Mouse (Mus musculus) ES-E14 (cell line): ENCODE data around the gene Setmar. TPM values are rescaled to one million over a fixed set of nuclear protein-coding genes. Genes with fewer than 3 reads are reported as not detected.

ENCODE experiments used
- DNase-seq: peaks from one replicate; pipeline ENCODE4 v3.0.0-alpha.2; 2013; ENCODE audit warnings: low read depth, low spot score
- H3K27ac ChIP-seq: 2 replicates; pipeline ENCODE4 v1.5.1; 2012; ENCODE audit warnings: low read depth, mild to moderate bottlenecking, low read length, moderate library complexity, mixed read lengths; ENCODE audit not compliant: poor library complexity, insufficient read depth, severe bottlenecking
- H3K36me3 ChIP-seq: 2 replicates; pipeline ENCODE4 v1.6.1; 2012; ENCODE audit warnings: mild to moderate bottlenecking, low read length, moderate library complexity, mixed read lengths; ENCODE audit not compliant: control insufficient read depth, poor library complexity, insufficient read depth, severe bottlenecking
- H3K4me1 ChIP-seq, 2 experiments: fragments of 150-350 bp in 1 of 2; sonication (generic) in 1 of 2; 2 replicates each; pipeline ENCODE4 v1.6.1; 2012; ENCODE audit warnings: low read length in 2 of 2, mild to moderate bottlenecking in 1 of 2, mixed read lengths in 1 of 2; ENCODE audit not compliant: control insufficient read depth in 2 of 2, insufficient read depth in 2 of 2, poor library complexity in 1 of 2
- H3K4me3 ChIP-seq, 2 experiments: fragments of 150-350 bp in 1 of 2; sonication (generic) in 1 of 2; 2 replicates each; pipeline ENCODE4 v1.5.1; 2012; ENCODE audit warnings: low read length in 2 of 2, low read depth in 1 of 2, mild to moderate bottlenecking in 1 of 2, mixed read lengths in 1 of 2; ENCODE audit not compliant: insufficient read depth in 1 of 2, poor library complexity in 1 of 2, severe bottlenecking in 1 of 2
- H3K9ac ChIP-seq: 2 replicates; pipeline ENCODE4 v1.6.1; 2012; ENCODE audit warnings: low read depth, mild to moderate bottlenecking, low read length, mixed read lengths; ENCODE audit not compliant: poor library complexity, insufficient read depth, severe bottlenecking
- H3K9me3 ChIP-seq: fragments of 150-350 bp; sonication (generic); 2 replicates; pipeline ENCODE4 v1.6.1; 2012; ENCODE audit warnings: low read depth, mild to moderate bottlenecking, low read length; ENCODE audit not compliant: control insufficient read depth, insufficient read depth
- CHD2 ChIP-seq: IDR thresholded peaks from 2 replicates; pipeline ENCODE4 v1.6.1; 2014; ENCODE audit warnings: mild to moderate bottlenecking, low read depth, low read length, inconsistent platforms
- HCFC1 ChIP-seq: IDR thresholded peaks from 2 replicates; pipeline ENCODE4 v1.6.1; 2012; ENCODE audit warnings: low read length, inconsistent platforms, borderline replicate concordance; ENCODE audit not compliant: insufficient read depth
- MAFK ChIP-seq: IDR thresholded peaks from 2 replicates; pipeline ENCODE4 v1.6.1; 2014; ENCODE audit warnings: mild to moderate bottlenecking, low read depth, low read length, inconsistent platforms; ENCODE audit not compliant: insufficient read depth
- ZC3H11A ChIP-seq: IDR thresholded peaks from 2 replicates; pipeline ENCODE4 v1.6.1; 2012; ENCODE audit warnings: low read depth, mild to moderate bottlenecking, inconsistent platforms, low read length, borderline replicate concordance
- ZNF384 ChIP-seq: IDR thresholded peaks from 2 replicates; pipeline ENCODE4 v1.6.1; 2012; ENCODE audit warnings: low read depth, low read length, inconsistent platforms
- in situ Hi-C, 2 experiments: fragments of 600-800 bp; cut with MboI; formaldehyde crosslinking; loops; one replicate each; pipeline ENCODE4 v1.15.1; 2025; ENCODE audit warnings: low sequenced_read_pairs in 2 of 2, inconsistent platforms in 1 of 2; ENCODE audit not compliant: unreplicated experiment in 2 of 2
- total RNA-seq: library from RNA; depleted of rRNA; stranded (reverse); fragments of 300-350 nt; gene quantifications from 2 replicates; pipeline ENCODE4 v1.2.3, GENCODE M21; 2012

The Setmar gene
- total RNA-seq, 1 experiment = 3.3 TPM

DNA sequence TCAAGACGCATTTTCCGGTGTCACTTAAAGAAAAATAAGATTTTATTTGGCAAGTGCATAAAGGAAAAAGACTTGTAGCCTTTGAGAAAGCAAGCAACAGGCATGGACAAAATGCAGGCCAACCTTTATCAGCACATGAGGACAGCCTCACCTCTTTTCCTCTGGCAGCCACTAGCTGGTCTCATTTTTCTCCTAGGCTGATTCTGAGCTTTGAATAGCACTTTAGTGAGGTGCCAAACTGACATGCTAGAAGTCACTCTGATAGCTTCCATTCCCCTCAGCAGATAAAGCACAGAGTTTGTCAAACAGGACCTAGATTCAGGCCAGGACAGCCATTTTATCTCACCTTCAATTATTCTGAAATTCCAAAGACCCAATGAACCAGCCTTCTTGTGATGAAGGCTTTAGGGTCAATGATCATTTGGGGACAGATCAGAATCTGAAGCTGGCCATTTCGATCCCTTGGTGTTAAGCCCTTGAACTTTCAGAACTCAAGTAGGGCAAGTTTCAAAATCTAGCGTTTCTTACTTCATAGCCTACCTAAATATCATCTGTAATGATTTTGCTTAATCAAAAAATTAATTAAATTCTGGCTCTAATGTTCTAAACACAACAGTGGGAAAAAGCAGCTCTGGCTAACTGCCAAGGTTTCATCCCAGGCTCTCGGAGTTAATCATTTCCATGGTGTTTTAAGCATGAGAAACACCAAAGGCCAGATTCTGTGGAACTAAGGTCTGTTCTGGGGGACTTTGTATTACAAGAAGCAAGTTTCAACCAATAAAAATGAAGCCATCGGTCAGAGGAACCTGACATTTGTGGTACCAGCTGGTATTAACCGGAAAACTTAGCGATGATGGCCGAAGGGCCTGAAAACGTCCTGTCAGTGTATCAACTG, 37.3 kb downstream of the Setmar start:
- no peak overlapping the region for H3K9ac ChIP-seq
- in situ Hi-C loops = loop anchor here in 1 of 2 experiments (25.0 kb wide), 1 partner anchor 285 kb away; no protein-coding TSS in a partner anchor
- H3K9me3 ChIP-seq = no peaks in the 10 kb centered on the region
- DNase-seq = no peak
- peaks cover 2% of the 10 kb centered on the region in 2 experiments; a peak in 1 of 4 replicates for H3K4me1 ChIP-seq
- H3K4me3 ChIP-seq = no peak overlapping the region
- no peak overlapping the region for H3K27ac ChIP-seq
- no peaks in the 10 kb centered on the region for H3K36me3 ChIP-seq
- TF ChIP-seq HCFC1 (no peak), MAFK (no peak), ZNF384 (no peak), CHD2 (no peak), ZC3H11A (no peak)

DNA sequence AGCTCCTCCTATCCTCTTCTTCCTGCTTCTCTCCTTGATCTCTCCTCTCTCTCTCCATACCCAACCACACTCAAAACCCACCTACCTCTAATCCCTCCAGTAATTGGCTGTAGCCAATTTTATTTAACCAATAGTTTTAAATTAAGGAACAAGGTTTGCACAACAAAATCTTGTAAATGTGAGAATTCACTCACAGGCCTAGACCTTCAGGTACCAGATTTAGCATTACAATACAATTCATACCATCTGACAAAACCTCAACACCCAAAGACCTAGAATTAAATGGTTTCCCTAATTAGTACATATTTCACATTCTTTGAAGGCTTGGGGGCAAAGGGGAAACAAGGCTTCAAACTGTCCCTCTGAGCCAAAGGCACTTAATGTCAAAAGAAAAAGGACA, 42.5 kb downstream of the Setmar start:
- peaks cover 10 to 22% of the 10 kb centered on the region in 2 experiments for H3K4me1 ChIP-seq
- H3K36me3 ChIP-seq = no peaks in the 10 kb centered on the region
- DNase-seq = peak; percentile 50
- no peak overlapping the region for H3K4me3 ChIP-seq
- no peaks in the 10 kb centered on the region for H3K9me3 ChIP-seq
- no peak overlapping the region for H3K9ac ChIP-seq
- TF ChIP-seq CHD2 (peak; percentile 24; the same call in 1 of the 2 replicates), MAFK (no peak), HCFC1 (no peak), ZNF384 (no peak)
- no peak overlapping the region; the same call in 1 of the 2 replicates for H3K27ac ChIP-seq
- in situ Hi-C loops = loop anchor here in 1 of 2 experiments (25.0 kb wide), 1 partner anchor 280 kb away; no protein-coding TSS in a partner anchor

DNA sequence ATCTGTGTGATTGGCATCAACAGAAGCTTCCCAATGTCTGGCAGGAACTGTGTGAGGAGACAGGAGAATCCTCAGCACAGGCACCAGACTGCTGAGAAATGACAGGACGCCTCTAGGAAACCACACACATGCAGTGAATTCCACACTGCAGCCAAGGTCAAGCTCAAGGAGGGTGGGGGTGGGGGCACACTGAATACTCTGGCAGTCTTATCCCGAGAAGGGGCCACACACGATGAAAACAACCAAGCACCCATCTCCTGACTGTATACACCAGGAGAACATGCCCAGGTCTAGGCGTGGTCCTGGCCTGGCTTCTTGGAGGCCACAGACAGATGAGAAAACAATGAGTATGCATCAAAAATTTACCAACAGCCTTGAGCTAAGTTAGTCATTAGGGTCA, 45.5 kb downstream of the Setmar start:
- peak overlapping the region; percentile 49; the same call in 1 of the 2 replicates for H3K27ac ChIP-seq
- in situ Hi-C loops = loop anchor here in 1 of 2 experiments (25.0 kb wide), 1 partner anchor 277 kb away; no protein-coding TSS in a partner anchor

DNA sequence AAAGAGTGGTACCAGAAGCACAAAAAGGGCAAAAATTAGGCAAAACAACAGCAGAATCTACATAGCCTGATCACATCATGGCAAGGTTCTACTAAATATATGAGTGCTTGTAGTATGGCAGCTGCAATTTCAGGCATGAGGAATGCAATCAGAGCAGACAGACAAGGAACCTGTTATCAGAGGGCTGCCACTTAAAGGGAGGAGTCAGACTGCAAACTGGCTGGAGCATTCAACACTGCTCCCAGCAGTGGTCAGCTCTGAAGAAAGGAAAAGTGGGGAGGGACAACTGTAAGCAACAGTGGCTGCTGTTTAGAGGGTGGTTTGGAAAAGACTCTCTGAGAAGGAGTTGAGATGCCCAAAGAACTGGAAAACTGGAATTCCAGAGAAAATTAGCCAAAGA, 46.8 kb downstream of the Setmar start:
- no peak overlapping the region for H3K27ac ChIP-seq
- H3K9ac ChIP-seq = no peak overlapping the region
- no peak for DNase-seq
- in situ Hi-C loops = loop anchor here in 1 of 2 experiments (25.0 kb wide), 1 partner anchor 276 kb away; no protein-coding TSS in a partner anchor
- H3K9me3 ChIP-seq = no peaks in the 10 kb centered on the region
- H3K36me3 ChIP-seq = no peaks in the 10 kb centered on the region
- TF ChIP-seq ZC3H11A = no peak
- TF ChIP-seq HCFC1 = no peak
- TF ChIP-seq CHD2 = no peak
- no peak for TF ChIP-seq ZNF384
- no peak for TF ChIP-seq MAFK
- no peak overlapping the region for H3K4me3 ChIP-seq
- peaks cover 10 to 22% of the 10 kb centered on the region in 2 experiments for H3K4me1 ChIP-seq

More for the DNA sequence above, 45.5 kb downstream of the Setmar start:
- H3K9ac ChIP-seq = no peak overlapping the region
- H3K4me3 ChIP-seq = no peak overlapping the region
- no peaks in the 10 kb centered on the region for H3K9me3 ChIP-seq
- DNase-seq = peak; percentile 45
- TF ChIP-seq HCFC1 (no peak), CHD2 (no peak), MAFK (no peak), ZNF384 (no peak), ZC3H11A (no peak)
- no peaks in the 10 kb centered on the region for H3K36me3 ChIP-seq
- peaks cover 10 to 24% of the 10 kb centered on the region in 2 experiments for H3K4me1 ChIP-seq
